Mouse (Mus musculus): Measurements from ENCODE around the gene Pi16. TPM values are rescaled to one million over a fixed set of nuclear protein-coding genes. Genes with fewer than 3 reads are reported as not detected.
"Not testable (repeated sequence)": the region's sequence is repeated elsewhere in the genome, so short reads cannot be mapped to it uniquely, and the experiment has no call there.

Pi16 gene
- polyA plus RNA-seq, 1 experiment, result 4.7 TPM

- Histone ChIP-seq H3K4me3 (replicated peaks) (no peak overlapping the region), H3K36me3 (replicated peaks; ENCODE audit: low read length) (peaks cover 12% of the 10 kb centered on the region), H3K4me1 (peaks cover 46% of the 10 kb centered on the region), H3K9me3 (no peaks in the 10 kb centered on the region), H3K27me3 (replicated peaks) (no peaks in the 10 kb centered on the region)
- TF ChIP-seq GATA1 (IDR thresholded peaks at IDR 0.05; ENCODE audit: borderline replicate concordance, low read length), result no peak
- no peak for TF ChIP-seq FLI1 (IDR thresholded peaks at IDR 0.05; ENCODE audit: low read length)
Observed at GRCm38 (mm10) chr17:29348996-29349395, 31.5 kb downstream of the Pi16 start.

GRCm38 (mm10) chr17:29351056-29351455 is 33.6 kb downstream of the Pi16 start:
- not testable (repeated sequence) for H3K36me3 ChIP-seq (replicated peaks; ENCODE audit: low read length); H3K4me3 ChIP-seq (replicated peaks); H3K9me3 ChIP-seq; H3K27me3 ChIP-seq (replicated peaks)
- peaks cover 34% of the 10 kb centered on the region for H3K4me1 ChIP-seq

- Histone ChIP-seq H3K27me3 (replicated peaks) (peaks cover 9% of the 10 kb centered on the region), H3K36me3 (replicated peaks; ENCODE audit: low read length) (no peaks in the 10 kb centered on the region), H3K4me3 (replicated peaks) (no peak overlapping the region), H3K9me3 (no peaks in the 10 kb centered on the region), H3K4me1 (peaks cover 18% of the 10 kb centered on the region)
- TF ChIP-seq GATA1 (IDR thresholded peaks at IDR 0.05; ENCODE audit: borderline replicate concordance, low read length), result no peak
- no peak for TF ChIP-seq FLI1 (IDR thresholded peaks at IDR 0.05; ENCODE audit: low read length)
Observed at GRCm38 (mm10) chr17:29355461-29355840, 38.0 kb downstream of the Pi16 start.

- Histone ChIP-seq H3K36me3 (replicated peaks; ENCODE audit: low read length) (no peaks in the 10 kb centered on the region), H3K9me3 (no peaks in the 10 kb centered on the region), H3K27me3 (replicated peaks) (peaks cover 9% of the 10 kb centered on the region), H3K4me1 (peaks cover 23% of the 10 kb centered on the region), H3K4me3 (replicated peaks) (no peak overlapping the region)
- TF ChIP-seq FLI1 (IDR thresholded peaks at IDR 0.05; ENCODE audit: low read length), result no peak
- no peak for TF ChIP-seq GATA1 (IDR thresholded peaks at IDR 0.05; ENCODE audit: borderline replicate concordance, low read length)
Observed at GRCm38 (mm10) chr17:29355841-29356478, 38.5 kb downstream of the Pi16 start.

- Histone ChIP-seq H3K36me3 (replicated peaks; ENCODE audit: low read length) (no peaks in the 10 kb centered on the region), H3K4me1 (peaks cover 28% of the 10 kb centered on the region), H3K27me3 (replicated peaks) (peaks cover 9% of the 10 kb centered on the region), H3K4me3 (replicated peaks) (no peak overlapping the region), H3K9me3 (no peaks in the 10 kb centered on the region)
- TF ChIP-seq GATA1 (IDR thresholded peaks at IDR 0.05; ENCODE audit: borderline replicate concordance, low read length), result no peak
- no peak for TF ChIP-seq FLI1 (IDR thresholded peaks at IDR 0.05; ENCODE audit: low read length)
Observed at GRCm38 (mm10) chr17:29356479-29356856, 39.0 kb downstream of the Pi16 start.

GRCm38 (mm10) chr17:29356882-29357281 is 39.4 kb downstream of the Pi16 start:
- H3K4me3 ChIP-seq (replicated peaks), result no peak overlapping the region
- TF ChIP-seq FLI1 (IDR thresholded peaks at IDR 0.05; ENCODE audit: low read length) (no peak), GATA1 (IDR thresholded peaks at IDR 0.05; ENCODE audit: borderline replicate concordance, low read length) (no peak)
- H3K9me3 ChIP-seq, result no peaks in the 10 kb centered on the region
- peaks cover 32% of the 10 kb centered on the region for H3K4me1 ChIP-seq
- peaks cover 9% of the 10 kb centered on the region for H3K27me3 ChIP-seq (replicated peaks)
- no peaks in the 10 kb centered on the region for H3K36me3 ChIP-seq (replicated peaks; ENCODE audit: low read length)

- Histone ChIP-seq H3K27me3 (replicated peaks) (peaks cover 9% of the 10 kb centered on the region), H3K4me1 (peaks cover 39% of the 10 kb centered on the region), H3K36me3 (replicated peaks; ENCODE audit: low read length) (no peaks in the 10 kb centered on the region), H3K4me3 (replicated peaks) (no peak overlapping the region), H3K9me3 (no peaks in the 10 kb centered on the region)
- TF ChIP-seq FLI1 (IDR thresholded peaks at IDR 0.05; ENCODE audit: low read length) (no peak), GATA1 (IDR thresholded peaks at IDR 0.05; ENCODE audit: borderline replicate concordance, low read length) (no peak)
Observed at GRCm38 (mm10) chr17:29358928-29359327, 41.4 kb downstream of the Pi16 start.

- Histone ChIP-seq H3K4me3 (replicated peaks) (peak within 1 kb of the TSS; percentile 87), H3K4me1 (peaks cover 39% of the 10 kb centered on the region), H3K36me3 (replicated peaks; ENCODE audit: low read length) (peaks cover 11% of the 10 kb centered on the region), H3K27me3 (replicated peaks) (peaks cover 9% of the 10 kb centered on the region), H3K9me3 (no peaks in the 10 kb centered on the region)
- TF ChIP-seq GATA1 (IDR thresholded peaks at IDR 0.05; ENCODE audit: borderline replicate concordance, low read length) (no peak), FLI1 (IDR thresholded peaks at IDR 0.05; ENCODE audit: low read length) (no peak)
Observed at GRCm38 (mm10) chr17:29360761-29361221, 43.3 kb downstream of the Pi16 start, which contains the start of gene Fgd2. Gene Fgd2 (plus strand): TSS chr17:29360914.

- H3K4me1 ChIP-seq, result peaks cover 28% of the 10 kb centered on the region
- peaks cover 13% of the 10 kb centered on the region for H3K36me3 ChIP-seq (replicated peaks; ENCODE audit: low read length)
- peak overlapping the region; percentile 47 for H3K4me3 ChIP-seq (replicated peaks)
- H3K27me3 ChIP-seq (replicated peaks), result peaks cover 6% of the 10 kb centered on the region
- no peak for TF ChIP-seq GATA1 (IDR thresholded peaks at IDR 0.05; ENCODE audit: borderline replicate concordance, low read length)
- TF ChIP-seq FLI1 (IDR thresholded peaks at IDR 0.05; ENCODE audit: low read length), result no peak
- no peaks in the 10 kb centered on the region for H3K9me3 ChIP-seq
Observed at GRCm38 (mm10) chr17:29361982-29362691, 44.7 kb downstream of the Pi16 start.

GRCm38 (mm10) chr17:29363109-29363508 is 45.6 kb downstream of the Pi16 start:
- TF ChIP-seq FLI1 (IDR thresholded peaks at IDR 0.05; ENCODE audit: low read length) (no peak), GATA1 (IDR thresholded peaks at IDR 0.05; ENCODE audit: borderline replicate concordance, low read length) (no peak)
- Histone ChIP-seq H3K36me3 (replicated peaks; ENCODE audit: low read length) (peaks cover 18% of the 10 kb centered on the region), H3K4me3 (replicated peaks) (no peak overlapping the region), H3K9me3 (no peaks in the 10 kb centered on the region), H3K4me1 (peaks cover 28% of the 10 kb centered on the region), H3K27me3 (replicated peaks) (peaks cover 6% of the 10 kb centered on the region)

All from megakaryocyte, embryonic 14.5 days (primary cell).